Mouse (Mus musculus): Measurements from ENCODE around the gene Khdc1b.
"Not testable (repeated sequence)": the region's sequence is repeated elsewhere in the genome, so short reads cannot be mapped to it uniquely, and the experiment has no call there.

Gene Khdc1b

DNA sequence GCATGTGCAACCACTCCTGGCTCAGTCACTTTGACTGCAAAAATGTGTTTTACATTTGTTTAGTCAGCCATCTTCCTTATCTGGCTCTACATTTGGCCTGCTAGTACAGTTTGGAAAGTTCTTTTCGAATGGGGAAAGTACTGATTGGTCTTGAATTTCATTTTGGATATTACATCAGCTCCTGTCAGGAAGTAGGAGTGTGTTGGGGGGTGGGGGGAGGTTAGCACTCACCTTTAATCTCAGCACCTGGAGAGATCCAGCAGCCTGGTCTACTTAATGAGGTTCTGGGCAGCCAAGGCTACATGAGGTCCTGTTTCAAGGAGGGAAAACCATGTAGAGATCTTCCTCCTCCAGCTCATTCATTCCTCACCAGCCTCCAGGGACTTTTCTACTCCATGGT, at the start of gene Khdc1b:
Gene Khdc1b, plus strand, starts transcription at position 301 of the 400 bp plus-strand sequence.
- DNase-seq = no peak

- DNase-seq = no peak
Measured at GRCm38 (mm10) chr1:21335836-21336235, 47.5 kb upstream of the Khdc1b start.

GRCm38 (mm10) chr1:21340745-21341144, 42.6 kb upstream of the Khdc1b start:
- DNase-seq = no peak

- DNase-seq = peak; percentile 64
Measured at GRCm38 (mm10) chr1:21344253-21344652, 39.1 kb upstream of the Khdc1b start.

- DNase-seq = not testable (repeated sequence)
Measured at GRCm38 (mm10) chr1:21344752-21345151, 38.6 kb upstream of the Khdc1b start.

GRCm38 (mm10) chr1:21349341-21349740, 34.0 kb upstream of the Khdc1b start, which contains the start of gene Khdc1a:
TSS of gene Khdc1a (plus strand) at chr1:21349641.
- DNase-seq = no peak

- DNase-seq = not testable (repeated sequence)
Measured at GRCm38 (mm10) chr1:21368031-21368430, 15.3 kb upstream of the Khdc1b start, which contains the start of gene Khdc1c. TSS of gene Khdc1c (plus strand) at chr1:21368331.

DNA sequence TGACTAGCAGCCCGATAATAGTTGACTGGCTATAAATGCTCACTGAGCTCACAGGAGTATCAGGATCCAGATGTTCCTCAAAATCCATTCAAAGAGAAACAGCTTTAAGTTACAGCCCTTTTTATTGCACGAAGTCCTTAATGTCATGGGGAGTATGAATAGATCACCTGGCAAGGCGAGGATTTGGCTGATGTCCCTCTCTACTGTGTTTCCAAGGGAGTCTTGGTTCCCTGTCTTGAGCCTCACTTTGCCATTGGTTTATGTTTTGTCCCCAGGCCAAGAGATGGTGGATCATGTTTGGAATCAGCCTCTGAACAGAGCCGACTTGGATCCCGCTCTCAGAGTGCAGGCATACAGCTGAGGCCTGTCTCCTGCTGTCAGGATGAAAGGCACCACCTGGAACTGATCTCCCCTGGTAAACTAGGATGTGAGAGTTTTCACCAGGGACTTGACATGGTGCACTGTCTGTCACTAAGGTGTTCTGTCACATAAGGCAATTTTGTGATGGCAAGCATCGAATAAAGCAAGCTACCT, 7.8 kb downstream of the Khdc1b start:
- DNase-seq = no peak

- DNase-seq = no peak
Measured at GRCm38 (mm10) chr1:21402804-21403203, 19.4 kb downstream of the Khdc1b start.

DNA sequence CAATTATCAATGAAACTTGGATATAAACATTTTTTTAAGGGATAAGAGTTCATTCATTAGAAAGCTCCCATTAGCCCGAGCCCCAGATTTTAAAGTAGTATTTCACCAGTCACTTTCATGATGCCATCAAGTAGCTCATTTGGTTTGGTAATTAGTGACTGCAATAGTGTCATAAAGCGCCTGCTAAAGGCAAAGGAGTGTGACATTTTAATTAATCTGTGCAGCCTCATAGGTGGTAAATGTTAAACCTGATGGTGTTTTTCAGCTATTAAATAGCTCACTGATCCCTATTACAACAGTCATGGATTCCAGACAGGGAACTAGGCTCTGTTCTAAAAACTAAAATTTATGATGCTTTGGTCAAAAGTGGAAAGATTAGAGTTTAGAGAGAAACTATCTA, 23.9 kb downstream of the Khdc1b start:
- DNase-seq = no peak

GRCm38 (mm10) chr1:21411331-21412196, 28.2 kb downstream of the Khdc1b start:
- peak; percentile 47 for DNase-seq

- DNase-seq = no peak
Measured at GRCm38 (mm10) chr1:21412197-21412555, 28.8 kb downstream of the Khdc1b start.

- peak; percentile 42 for DNase-seq
Measured at GRCm38 (mm10) chr1:21419370-21419769, 36.0 kb downstream of the Khdc1b start.

- no peak for DNase-seq
Measured at GRCm38 (mm10) chr1:21425654-21426053, 42.3 kb downstream of the Khdc1b start.

GRCm38 (mm10) chr1:21428079-21428478, 44.7 kb downstream of the Khdc1b start:
- DNase-seq = no peak

- no peak for DNase-seq
Measured at GRCm38 (mm10) chr1:21431666-21432065, 48.3 kb downstream of the Khdc1b start.

DNA sequence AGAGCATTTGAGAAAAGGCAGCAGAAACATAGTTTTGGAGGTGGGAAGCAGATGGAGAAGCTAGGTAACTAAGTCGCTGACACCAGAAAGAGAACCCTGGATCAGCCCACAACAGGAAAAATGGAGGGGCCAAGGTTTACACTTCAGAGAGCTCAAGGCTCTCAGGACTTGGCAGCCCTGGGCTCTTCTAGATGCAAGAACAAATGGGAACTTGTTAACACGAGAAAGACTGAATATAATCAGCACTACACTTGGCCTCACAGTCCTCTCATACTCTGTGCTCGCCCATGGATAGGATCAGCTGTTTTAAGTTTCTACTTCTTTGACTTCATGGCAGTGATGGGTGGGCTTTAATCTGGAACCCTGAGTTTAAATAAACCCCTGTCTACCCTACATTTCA, 51.5 kb downstream of the Khdc1b start:
- DNase-seq = no peak

Measured in kidney, postnatal 10 days (tissue).